Mouse (Mus musculus) lung, postnatal 0 days (tissue): ENCODE data around the gene Itgb4. TPM values are rescaled to one million over a fixed set of nuclear protein-coding genes. Genes with fewer than 3 reads are reported as not detected.

ENCODE experiments used
- ATAC-seq: fragments of 200-750 bp; cut with Nextera tagmentation; 2 replicates; pipeline ENCODE4 v1.8.0; 2017; ENCODE audit warnings: moderate library complexity
- DNase-seq: peaks from one replicate; pipeline ENCODE4 v3.0.0-alpha.2; 2016; ENCODE audit warnings: low spot score
- H3K27ac ChIP-seq: fragments of 300-500 bp; sonication (generic); 2 replicates; pipeline ENCODE4 v1.5.1; 2014; ENCODE audit warnings: antibody characterized with exemption, mild to moderate bottlenecking, low read length, mixed read lengths
- H3K27me3 ChIP-seq: fragments of 300-500 bp; sonication (generic); replicated peaks from 2 replicates; pipeline ENCODE4 v1.6.1; 2014; ENCODE audit warnings: low read length, mixed read lengths; ENCODE audit not compliant: insufficient read depth
- H3K36me3 ChIP-seq: fragments of 300-500 bp; sonication (generic); 2 replicates; pipeline ENCODE4 v1.6.1; 2014; ENCODE audit warnings: low read length, mixed read lengths; ENCODE audit not compliant: insufficient read depth
- H3K4me1 ChIP-seq: fragments of 300-500 bp; sonication (generic); 2 replicates; pipeline ENCODE4 v1.6.1; 2014; ENCODE audit warnings: antibody characterized with exemption, low read depth, low read length, mixed read lengths; ENCODE audit not compliant: insufficient read depth
- H3K4me2 ChIP-seq: fragments of 300-500 bp; sonication (generic); replicated peaks from 2 replicates; pipeline ENCODE4 v1.6.1; 2014; ENCODE audit warnings: low read depth, mild to moderate bottlenecking, low read length, moderate library complexity, mixed read lengths
- H3K4me3 ChIP-seq: fragments of 300-500 bp; sonication (generic); 2 replicates; pipeline ENCODE4 v1.5.1; 2014; ENCODE audit warnings: low read depth, low read length
- H3K9ac ChIP-seq: fragments of 300-500 bp; sonication (generic); replicated peaks from 2 replicates; pipeline ENCODE4 v1.6.1; 2014; ENCODE audit warnings: low read depth, mild to moderate bottlenecking
- H3K9me3 ChIP-seq: fragments of 300-500 bp; sonication (generic); 2 replicates; pipeline ENCODE4 v1.6.1; 2016; ENCODE audit warnings: low read length, mixed read lengths
- CTCF ChIP-seq: IDR thresholded peaks from 2 replicates; pipeline ENCODE4 v1.5.1; 2016; ENCODE audit warnings: antibody characterized with exemption, mild to moderate bottlenecking
- EP300 ChIP-seq: IDR thresholded peaks from 2 replicates; pipeline ENCODE4 v1.6.1; 2016; ENCODE audit warnings: antibody characterized with exemption, mild to moderate bottlenecking, control low read depth
- WGBS: fragments of 180-500 bp; shearing (Covaris S2); extraction: QIAGEN DNeasy Blood & Tissue Kit; methylation state at CpG from one replicate; pipeline ENCODE4 v1.1.7; 2014; 5-methylcytosine and 5-hydroxymethylcytosine counted together
- polyA plus RNA-seq: library from polyadenylated mRNA; unstranded; fragments of >200 nt; fragmentation: Nextera tagmentation; extraction: Ambion mirVana; gene quantifications from 2 replicates; pipeline ENCODE4 v1.2.1, GENCODE M21; 2015

The Itgb4 gene
- polyA plus RNA-seq, 1 experiment from 2014 or later, result 4.2 TPM

GRCm38 (mm10) chr11:116009661-116010060, 35.2 kb downstream of the Itgb4 start:
- Histone ChIP-seq H3K4me1 (peaks cover 9% of the 10 kb centered on the region; the same call in 1 of the 2 replicates), H3K9me3 (no peaks in the 10 kb centered on the region), H3K27me3 (no peaks in the 10 kb centered on the region), H3K36me3 (0 out of 2 replicates have a peak, but pooled peaks cover 9% of the 10 kb centered on the region), H3K9ac (no peak overlapping the region), H3K4me3 (no peak overlapping the region), H3K27ac (no peak overlapping the region), H3K4me2 (no peak overlapping the region)
- DNase-seq (no peak), ATAC-seq (no peak)
- WGBS, result 94% methylated on average over 11 of the region's 11 CpGs
- TF ChIP-seq EP300 (no peak), CTCF (no peak)

DNA sequence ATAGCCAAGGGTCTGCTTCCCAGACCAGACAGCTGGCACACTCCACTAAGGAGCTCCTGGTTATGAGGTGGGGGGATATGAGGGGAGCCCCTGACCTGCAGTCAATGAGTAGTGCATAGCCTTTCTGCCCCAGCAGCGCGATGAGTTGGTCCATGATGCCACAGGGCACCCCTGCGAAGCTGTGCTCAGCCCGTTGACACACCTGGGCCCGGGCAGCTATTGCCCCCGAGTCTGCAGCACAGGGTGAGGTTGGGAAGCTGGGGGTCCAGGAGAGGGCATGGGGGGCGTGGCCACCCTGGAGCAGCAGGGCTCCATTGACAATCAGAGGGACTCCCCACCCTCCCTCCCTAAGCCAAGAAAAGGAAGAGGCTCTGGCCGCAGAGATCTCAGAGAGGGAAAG, 35.6 kb downstream of the Itgb4 start:
- no peak overlapping the region for H3K27ac ChIP-seq
- no peak for ATAC-seq
- no peaks in the 10 kb centered on the region for H3K9me3 ChIP-seq
- H3K4me1 ChIP-seq, result peaks cover 9% of the 10 kb centered on the region; the same call in 1 of the 2 replicates
- H3K9ac ChIP-seq, result no peak overlapping the region
- H3K4me3 ChIP-seq, result no peak overlapping the region
- TF ChIP-seq CTCF, result no peak
- H3K4me2 ChIP-seq, result no peak overlapping the region
- H3K27me3 ChIP-seq, result no peaks in the 10 kb centered on the region
- WGBS, result 88% methylated on average over 8 of the region's 8 CpGs
- 0 out of 2 replicates have a peak, but pooled peaks cover 9% of the 10 kb centered on the region for H3K36me3 ChIP-seq
- DNase-seq, result no peak

DNA sequence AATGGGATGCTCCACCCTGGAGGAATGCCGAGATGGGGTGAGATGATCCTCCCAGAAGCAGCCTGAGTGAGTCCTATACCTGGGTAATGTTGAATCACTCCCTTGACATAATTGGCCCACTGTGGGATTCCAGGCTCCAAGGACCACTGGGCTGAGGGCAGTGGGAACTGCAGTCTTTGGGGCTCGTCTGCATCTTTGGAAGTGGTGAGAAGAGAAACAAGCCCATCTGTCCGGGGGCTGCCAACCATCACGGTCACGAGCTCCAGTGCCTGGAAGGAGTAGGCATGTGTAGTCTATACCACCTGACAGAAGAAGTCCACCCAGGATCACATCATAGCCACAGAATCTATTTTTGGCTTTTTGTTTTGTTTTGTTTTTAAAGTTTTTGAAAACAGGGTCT, 36.4 kb downstream of the Itgb4 start:
- TF ChIP-seq CTCF, result no peak
- no peak for TF ChIP-seq EP300
- 0 out of 2 replicates have a peak, but pooled peaks cover 2% of the 10 kb centered on the region for H3K4me1 ChIP-seq
- ATAC-seq, result no peak
- H3K36me3 ChIP-seq, result 0 out of 2 replicates have a peak, but pooled peaks cover 9% of the 10 kb centered on the region
- no peaks in the 10 kb centered on the region for H3K9me3 ChIP-seq
- H3K27me3 ChIP-seq, result no peaks in the 10 kb centered on the region
- no peak overlapping the region for H3K27ac ChIP-seq
- H3K4me3 ChIP-seq, result no peak overlapping the region
- no peak for DNase-seq
- H3K4me2 ChIP-seq, result no peak overlapping the region
- H3K9ac ChIP-seq, result no peak overlapping the region
- WGBS, result 81% methylated on average over 5 of the region's 5 CpGs

GRCm38 (mm10) chr11:116011529-116012261, 37.2 kb downstream of the Itgb4 start:
- 0 out of 2 replicates have a peak, but pooled peaks cover 9% of the 10 kb centered on the region for H3K36me3 ChIP-seq
- H3K4me1 ChIP-seq, result 0 out of 2 replicates have a peak, but pooled peaks cover 2% of the 10 kb centered on the region
- peak overlapping the region; percentile 93 for H3K4me2 ChIP-seq
- WGBS, result 22% methylated on average over 13 of the region's 14 CpGs
- no peaks in the 10 kb centered on the region for H3K9me3 ChIP-seq
- ATAC-seq (no peak), DNase-seq (peak; percentile 16)
- TF ChIP-seq EP300 (no peak), CTCF (no peak)
- peak overlapping the region; percentile 61 for H3K4me3 ChIP-seq
- no peaks in the 10 kb centered on the region for H3K27me3 ChIP-seq
- H3K9ac ChIP-seq, result peak overlapping the region; percentile 78
- peak overlapping the region; percentile 88 for H3K27ac ChIP-seq

GRCm38 (mm10) chr11:116012262-116012947, 37.9 kb downstream of the Itgb4 start, which contains the start of gene Galk1:
Gene Galk1, minus strand, starts transcription at chr11:116012719.
- Histone ChIP-seq H3K4me2 (peak within 1 kb of the TSS; percentile 93), H3K27ac (peak within 1 kb of the TSS; percentile 88), H3K4me1 (0 out of 2 replicates have a peak, but pooled peaks cover 2% of the 10 kb centered on the region), H3K36me3 (0 out of 2 replicates have a peak, but pooled peaks cover 9% of the 10 kb centered on the region), H3K9me3 (no peaks in the 10 kb centered on the region), H3K27me3 (no peaks in the 10 kb centered on the region), H3K4me3 (peak within 1 kb of the TSS; percentile 61), H3K9ac (peak within 1 kb of the TSS; percentile 78)
- TF ChIP-seq CTCF (no peak), EP300 (no peak)
- ATAC-seq (peak; percentile 93), DNase-seq (peak; percentile 95)
- WGBS, result under 1% methylated on average over 55 of the region's 55 CpGs

DNA sequence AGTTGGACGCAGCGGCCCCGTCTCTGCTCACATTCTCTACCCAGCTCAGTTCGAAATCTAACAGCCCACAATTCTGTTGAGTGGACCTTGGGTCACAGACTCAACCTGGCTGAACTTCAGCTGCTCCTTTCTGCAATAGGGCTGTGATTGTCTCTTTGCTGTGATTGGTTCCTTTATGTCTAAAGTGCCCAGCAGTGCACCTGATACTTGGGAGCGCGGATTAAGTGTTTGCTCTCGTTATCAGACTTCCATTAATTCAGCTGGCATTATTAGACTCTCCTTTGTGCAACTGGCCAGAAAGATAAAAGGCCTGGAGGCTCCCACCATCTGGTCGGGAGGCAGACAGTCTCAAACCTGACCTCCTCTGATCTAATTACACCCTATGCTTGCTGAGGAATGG, 40.3 kb downstream of the Itgb4 start:
- 0 out of 2 replicates have a peak, but pooled peaks cover 2% of the 10 kb centered on the region for H3K4me1 ChIP-seq
- 42% methylated on average over 8 of the region's 8 CpGs for WGBS
- H3K4me2 ChIP-seq, result no peak overlapping the region
- H3K9me3 ChIP-seq, result no peaks in the 10 kb centered on the region
- peak overlapping the region; percentile 6; the same call in 1 of the 2 replicates for H3K27ac ChIP-seq
- no peaks in the 10 kb centered on the region for H3K27me3 ChIP-seq
- no peak overlapping the region for H3K4me3 ChIP-seq
- no peaks in the 10 kb centered on the region for H3K36me3 ChIP-seq
- no peak for TF ChIP-seq CTCF
- no peak for TF ChIP-seq EP300
- peak; percentile 71 for DNase-seq
- H3K9ac ChIP-seq, result no peak overlapping the region
- ATAC-seq, result peak; percentile 28
